Mouse (Mus musculus): ENCODE measurements at regions not wholly inside any gene's neighbourhood (a gene's known extent, or its start where the extent isn't known, plus 50 kb on each side); places are given as distances from the start of the nearest gene placed in this dataset.

- Histone ChIP-seq H3K36me3 (ENCODE audit: insufficient read depth, low read length) (no peaks in the 10 kb centered on the region), H3K27ac (no peak overlapping the region), H3K4me1 (replicated peaks; ENCODE audit: insufficient read depth, low read length) (no peaks in the 10 kb centered on the region), H3K4me2 (ENCODE audit: low read length) (no peak overlapping the region), H3K9ac (ENCODE audit: low read depth, low read length) (no peak overlapping the region), H3K9me3 (replicated peaks; ENCODE audit: low read length) (no peaks in the 10 kb centered on the region), H3K4me3 (replicated peaks; ENCODE audit: low read depth, low read length) (no peak overlapping the region), H3K27me3 (ENCODE audit: insufficient read depth, low read length) (no peaks in the 10 kb centered on the region)
- WGBS = 70% methylated on average over 5 of the region's 5 CpGs
- peak; percentile 35 for DNase-seq (ENCODE audit: low spot score)
- no peak for TF ChIP-seq CTCF (IDR thresholded peaks at IDR 0.05; ENCODE audit: low read depth)
- no peak for ATAC-seq (replicated peaks; ENCODE audit: low FRiP score, low read depth)
Measured at GRCm38 (mm10) chr8:116430051-116430450, 74.7 kb upstream of the Dynlrb2 start.

GRCm38 (mm10) chr8:116429649-116430048 is 75.1 kb upstream of the Dynlrb2 start:
- no peaks in the 10 kb centered on the region for H3K27me3 ChIP-seq (ENCODE audit: insufficient read depth, low read length)
- 69% methylated on average over 6 of the region's 6 CpGs for WGBS
- H3K4me1 ChIP-seq (replicated peaks; ENCODE audit: insufficient read depth, low read length) = no peaks in the 10 kb centered on the region
- ATAC-seq (replicated peaks; ENCODE audit: low FRiP score, low read depth) (no peak), DNase-seq (ENCODE audit: low spot score) (peak; percentile 36)
- no peaks in the 10 kb centered on the region for H3K9me3 ChIP-seq (replicated peaks; ENCODE audit: low read length)
- H3K36me3 ChIP-seq (ENCODE audit: insufficient read depth, low read length) = no peaks in the 10 kb centered on the region
- no peak overlapping the region for H3K4me3 ChIP-seq (replicated peaks; ENCODE audit: low read depth, low read length)
- H3K27ac ChIP-seq = no peak overlapping the region
- H3K9ac ChIP-seq (ENCODE audit: low read depth, low read length) = no peak overlapping the region
- TF ChIP-seq CTCF (IDR thresholded peaks at IDR 0.05; ENCODE audit: low read depth) = peak; percentile 39; the same call in 1 of the 2 replicates
- no peak overlapping the region for H3K4me2 ChIP-seq (ENCODE audit: low read length)

DNA sequence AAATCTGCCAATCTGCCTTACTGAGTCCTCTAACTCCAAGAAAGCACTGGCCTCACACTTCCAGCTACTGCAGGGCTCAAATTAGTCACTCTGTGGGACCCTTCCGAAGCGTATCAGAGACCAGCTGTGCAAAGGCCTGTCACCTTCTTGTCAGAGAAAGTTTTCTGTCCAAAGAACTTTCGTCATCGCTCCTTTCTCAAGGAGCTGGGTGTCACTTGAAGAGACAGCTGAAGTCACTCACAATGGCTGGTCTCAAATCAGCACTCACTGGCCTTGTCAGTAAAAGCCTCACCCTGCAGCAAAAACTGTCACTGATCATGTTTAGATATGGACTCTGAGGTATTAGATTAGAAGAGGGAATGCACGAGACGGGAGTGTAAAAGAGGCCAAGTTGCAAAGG is 81.9 kb upstream of the Dynlrb2 start:
- DNase-seq (ENCODE audit: low spot score) = no peak
- H3K4me3 ChIP-seq (replicated peaks; ENCODE audit: low read depth, low read length) = no peak overlapping the region
- no peak overlapping the region for H3K9ac ChIP-seq (ENCODE audit: low read depth, low read length)
- no peak overlapping the region for H3K4me2 ChIP-seq (ENCODE audit: low read length)
- TF ChIP-seq CTCF (IDR thresholded peaks at IDR 0.05; ENCODE audit: low read depth) = no peak
- 55% methylated on average over 6 of the region's 6 CpGs for WGBS
- no peaks in the 10 kb centered on the region for H3K9me3 ChIP-seq (replicated peaks; ENCODE audit: low read length)
- ATAC-seq (replicated peaks; ENCODE audit: low FRiP score, low read depth) = no peak
- H3K27me3 ChIP-seq (ENCODE audit: insufficient read depth, low read length) = no peaks in the 10 kb centered on the region
- no peaks in the 10 kb centered on the region for H3K4me1 ChIP-seq (replicated peaks; ENCODE audit: insufficient read depth, low read length)
- H3K36me3 ChIP-seq (ENCODE audit: insufficient read depth, low read length) = no peaks in the 10 kb centered on the region
- no peak overlapping the region for H3K27ac ChIP-seq

DNA sequence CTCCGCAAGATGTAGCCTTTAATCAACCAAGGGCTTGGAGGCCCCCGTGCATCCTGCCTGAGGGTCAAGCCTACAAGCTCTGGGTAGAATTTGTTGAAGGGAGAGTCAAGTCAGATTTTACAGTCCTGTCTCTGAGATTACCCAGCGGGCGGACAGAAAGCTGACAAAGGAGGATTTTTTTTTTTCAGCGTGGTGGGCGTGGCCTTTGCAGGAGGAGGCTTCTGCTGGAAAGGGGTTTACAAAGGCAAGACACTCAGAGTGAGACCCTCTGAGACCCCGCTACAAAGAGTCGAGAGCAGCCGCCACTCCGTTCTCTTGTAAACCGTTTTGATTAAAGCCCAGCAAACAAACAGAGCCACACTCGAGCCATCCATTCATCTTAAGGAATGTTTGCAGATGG is 92.1 kb upstream of the Dynlrb2 start:
- Histone ChIP-seq H3K4me2 (ENCODE audit: low read length) (no peak overlapping the region), H3K36me3 (ENCODE audit: insufficient read depth, low read length) (no peaks in the 10 kb centered on the region), H3K4me1 (replicated peaks; ENCODE audit: insufficient read depth, low read length) (no peaks in the 10 kb centered on the region), H3K27me3 (ENCODE audit: insufficient read depth, low read length) (no peaks in the 10 kb centered on the region), H3K4me3 (replicated peaks; ENCODE audit: low read depth, low read length) (no peak overlapping the region), H3K9ac (ENCODE audit: low read depth, low read length) (no peak overlapping the region), H3K27ac (no peak overlapping the region), H3K9me3 (replicated peaks; ENCODE audit: low read length) (no peaks in the 10 kb centered on the region)
- 39% methylated on average over 12 of the region's 12 CpGs for WGBS
- DNase-seq (ENCODE audit: low spot score) = no peak
- no peak for TF ChIP-seq CTCF (IDR thresholded peaks at IDR 0.05; ENCODE audit: low read depth)
- ATAC-seq (replicated peaks; ENCODE audit: low FRiP score, low read depth) = no peak

DNA sequence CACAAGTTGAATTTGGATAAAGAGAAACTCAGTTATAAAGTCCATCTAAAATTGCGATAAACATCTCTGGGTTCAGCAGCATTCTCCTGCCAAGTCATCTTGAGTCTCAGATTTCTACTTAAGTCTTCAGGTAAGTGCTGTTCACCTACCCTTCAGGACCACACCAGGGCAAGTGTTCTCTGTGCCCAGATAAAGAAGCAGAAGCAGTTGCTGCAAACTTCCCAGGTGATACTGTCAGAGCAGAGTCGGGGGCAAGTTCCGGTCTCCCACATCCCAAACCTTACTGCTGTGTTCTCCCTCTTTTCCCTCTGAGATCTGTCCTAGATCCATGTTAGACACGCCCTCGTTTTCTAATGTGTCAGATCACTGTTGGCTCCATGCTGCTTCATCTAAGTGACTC is 94.7 kb upstream of the Dynlrb2 start:
- WGBS = 84% methylated on average over 5 of the region's 5 CpGs

DNA sequence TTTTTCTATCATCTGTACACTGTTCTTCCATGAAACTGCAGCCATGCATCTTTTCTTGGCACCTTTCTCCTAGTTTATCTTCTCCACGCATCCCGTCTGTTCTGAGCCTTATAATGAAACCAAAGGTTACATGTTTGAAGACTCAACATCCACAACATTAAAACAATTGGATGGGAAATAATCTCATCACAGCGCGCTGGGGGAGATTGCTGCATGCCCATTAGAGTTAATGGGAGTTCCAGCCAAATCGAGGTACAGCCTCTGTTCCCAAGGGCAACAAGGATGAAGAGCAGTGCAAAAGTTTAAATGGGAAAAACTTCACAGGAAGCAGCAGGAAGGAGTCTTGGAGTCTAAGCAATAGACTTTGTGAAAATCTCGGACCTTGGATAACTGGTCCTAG is 95.8 kb upstream of the Dynlrb2 start:
- TF ChIP-seq CTCF (IDR thresholded peaks at IDR 0.05; ENCODE audit: low read depth) = no peak
- H3K4me1 ChIP-seq (replicated peaks; ENCODE audit: insufficient read depth, low read length) = no peaks in the 10 kb centered on the region
- H3K4me3 ChIP-seq (replicated peaks; ENCODE audit: low read depth, low read length) = no peak overlapping the region
- no peaks in the 10 kb centered on the region for H3K36me3 ChIP-seq (ENCODE audit: insufficient read depth, low read length)
- DNase-seq (ENCODE audit: low spot score) (no peak), ATAC-seq (replicated peaks; ENCODE audit: low FRiP score, low read depth) (no peak)
- H3K27ac ChIP-seq = no peak overlapping the region
- no peaks in the 10 kb centered on the region for H3K27me3 ChIP-seq (ENCODE audit: insufficient read depth, low read length)
- H3K9me3 ChIP-seq (replicated peaks; ENCODE audit: low read length) = no peaks in the 10 kb centered on the region
- no peak overlapping the region for H3K9ac ChIP-seq (ENCODE audit: low read depth, low read length)
- 89% methylated on average over 6 of the region's 6 CpGs for WGBS
- H3K4me2 ChIP-seq (ENCODE audit: low read length) = no peak overlapping the region

More for the DNA sequence above, 94.7 kb upstream of the Dynlrb2 start:
- Histone ChIP-seq H3K27ac (no peak overlapping the region), H3K9me3 (replicated peaks; ENCODE audit: low read length) (no peaks in the 10 kb centered on the region), H3K9ac (ENCODE audit: low read depth, low read length) (no peak overlapping the region), H3K4me1 (replicated peaks; ENCODE audit: insufficient read depth, low read length) (no peaks in the 10 kb centered on the region), H3K4me2 (ENCODE audit: low read length) (no peak overlapping the region), H3K36me3 (ENCODE audit: insufficient read depth, low read length) (no peaks in the 10 kb centered on the region), H3K4me3 (replicated peaks; ENCODE audit: low read depth, low read length) (no peak overlapping the region), H3K27me3 (ENCODE audit: insufficient read depth, low read length) (no peaks in the 10 kb centered on the region)
- ATAC-seq (replicated peaks; ENCODE audit: low FRiP score, low read depth) (no peak), DNase-seq (ENCODE audit: low spot score) (no peak)
- TF ChIP-seq CTCF (IDR thresholded peaks at IDR 0.05; ENCODE audit: low read depth) = no peak

DNA sequence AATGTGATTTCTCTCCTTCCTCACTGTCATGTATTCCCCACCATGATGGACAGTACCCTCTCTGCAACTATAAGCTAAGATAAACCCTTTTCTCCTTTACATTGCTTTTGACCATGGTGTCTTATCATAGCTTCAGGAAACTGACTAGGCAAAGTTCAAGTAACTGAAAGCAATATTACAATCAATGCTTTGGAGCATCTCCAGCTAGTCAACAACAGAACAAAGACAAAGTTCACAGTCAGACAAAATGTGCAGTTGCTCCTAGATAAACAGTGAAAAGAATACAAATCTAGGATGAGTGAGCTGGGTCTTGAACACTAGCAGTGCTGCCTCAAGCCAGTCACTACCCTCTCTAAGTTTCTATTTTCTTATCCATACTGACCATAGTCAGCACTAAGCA is 100.2 kb upstream of the Dynlrb2 start:
- Histone ChIP-seq H3K27ac (no peak overlapping the region), H3K27me3 (ENCODE audit: insufficient read depth, low read length) (no peaks in the 10 kb centered on the region), H3K4me1 (replicated peaks; ENCODE audit: insufficient read depth, low read length) (no peaks in the 10 kb centered on the region), H3K9me3 (replicated peaks; ENCODE audit: low read length) (no peaks in the 10 kb centered on the region), H3K9ac (ENCODE audit: low read depth, low read length) (no peak overlapping the region), H3K36me3 (ENCODE audit: insufficient read depth, low read length) (no peaks in the 10 kb centered on the region), H3K4me2 (ENCODE audit: low read length) (no peak overlapping the region), H3K4me3 (replicated peaks; ENCODE audit: low read depth, low read length) (no peak overlapping the region)
- ATAC-seq (replicated peaks; ENCODE audit: low FRiP score, low read depth) (no peak), DNase-seq (ENCODE audit: low spot score) (no peak)
- no peak for TF ChIP-seq CTCF (IDR thresholded peaks at IDR 0.05; ENCODE audit: low read depth)
